Mouse (Mus musculus) testis, adult 2 months (tissue): ENCODE data around the gene Sars2. TPM values are rescaled to one million over a fixed set of nuclear protein-coding genes. Genes with fewer than 3 reads are reported as not detected.

Source experiments
- H3K27ac ChIP-seq: fragments of 200-500 bp; 2 replicates; pipeline ENCODE4 v1.5.1; 2012; ENCODE audit warnings: low read depth, low read length; ENCODE audit not compliant: control insufficient read depth, insufficient read depth
- H3K27me3 ChIP-seq: fragments of 200-500 bp; 2 replicates; pipeline ENCODE4 v1.6.1; 2012; ENCODE audit warnings: mild to moderate bottlenecking, low read length, moderate library complexity; ENCODE audit not compliant: control insufficient read depth, insufficient read depth
- H3K36me3 ChIP-seq: fragments of 200-500 bp; 2 replicates; pipeline ENCODE4 v1.6.1; 2012; ENCODE audit warnings: mild to moderate bottlenecking, low read length; ENCODE audit not compliant: control insufficient read depth, insufficient read depth
- H3K4me1 ChIP-seq: fragments of 200-500 bp; 2 replicates; pipeline ENCODE4 v1.6.1; 2012; ENCODE audit warnings: low read length; ENCODE audit not compliant: control insufficient read depth, insufficient read depth
- H3K4me3 ChIP-seq: fragments of 200-500 bp; 2 replicates; pipeline ENCODE4 v1.5.1; 2012; ENCODE audit warnings: low read depth, mild to moderate bottlenecking, low read length, moderate library complexity, mixed read lengths; ENCODE audit not compliant: control insufficient read depth
- CTCF ChIP-seq: fragments of 200-500 bp; IDR thresholded peaks from 2 replicates; pipeline ENCODE4 v1.5.1; 2012; ENCODE audit warnings: low read depth, mild to moderate bottlenecking, inconsistent platforms, low read length, moderate library complexity; ENCODE audit not compliant: control insufficient read depth, insufficient read depth, insufficient replicate concordance
- POLR2A ChIP-seq: fragments of 200-500 bp; IDR thresholded peaks from 2 replicates; pipeline ENCODE4 v1.6.1; 2012; ENCODE audit warnings: low read depth, mild to moderate bottlenecking, inconsistent platforms, low read length, moderate library complexity; ENCODE audit not compliant: control insufficient read depth
- polyA plus RNA-seq: library from polyadenylated mRNA; depleted of rRNA; stranded (reverse); fragments of >200 nt; gene quantifications from 2 replicates; pipeline ENCODE4 v1.2.3, GENCODE M21; 2012

Gene Sars2
- polyA plus RNA-seq, 1 experiment = 12.5 TPM

DNA sequence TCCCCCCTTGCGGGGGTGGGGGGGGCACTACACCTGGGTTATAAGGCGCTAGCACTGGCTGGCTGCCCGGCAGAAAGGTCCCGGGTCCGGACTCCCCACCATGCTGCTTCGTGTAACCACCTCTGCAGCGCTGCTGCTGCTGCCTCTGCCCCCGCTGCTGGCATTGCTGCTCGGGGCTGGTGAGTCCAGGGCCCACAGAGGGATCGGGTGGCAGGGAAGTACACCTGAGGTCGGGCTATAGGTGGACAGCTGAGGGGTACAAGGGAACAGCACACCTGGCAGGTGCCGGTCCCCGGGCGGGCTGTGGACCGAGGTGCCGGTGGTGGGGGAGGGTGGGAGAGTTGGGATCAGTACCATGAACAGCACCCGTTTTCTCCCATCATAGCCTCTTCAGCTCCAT lies 14.3 kb downstream of the Sars2 start, which contains the start of gene Ccer2:
Gene Ccer2, plus strand, starts transcription at position 96 of the 400 bp plus-strand sequence.
- no peak for TF ChIP-seq POLR2A
- TF ChIP-seq CTCF = no peak
- Histone ChIP-seq H3K4me3 (no peak within 1 kb of the TSS), H3K27me3 (no peaks in the 10 kb centered on the region), H3K36me3 (no peaks in the 10 kb centered on the region), H3K27ac (no peak within 1 kb of the TSS), H3K4me1 (peaks cover 12% of the 10 kb centered on the region)

DNA sequence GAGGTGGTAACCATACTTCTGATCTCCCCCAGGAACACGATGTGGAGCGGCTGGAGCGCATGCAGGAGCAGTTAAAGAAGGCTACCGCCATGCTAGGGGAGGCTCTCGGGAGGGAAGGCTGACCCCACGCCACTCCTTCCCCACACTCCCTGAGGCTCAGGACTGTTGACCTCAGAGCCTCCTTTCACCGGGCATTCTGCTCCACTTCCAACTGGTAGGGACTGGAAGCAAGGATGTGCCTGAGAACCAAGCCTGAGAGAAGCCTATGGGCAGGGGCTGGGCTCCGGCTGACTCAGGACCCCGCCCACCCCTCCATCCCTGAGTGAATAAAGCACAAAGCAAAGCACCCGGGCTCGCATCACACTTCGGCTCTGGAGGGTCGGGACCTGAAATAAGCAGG lies 16.8 kb downstream of the Sars2 start:
- Histone ChIP-seq H3K27ac (no peak overlapping the region), H3K4me1 (peaks cover 8% of the 10 kb centered on the region), H3K27me3 (no peaks in the 10 kb centered on the region), H3K36me3 (no peaks in the 10 kb centered on the region), H3K4me3 (no peak overlapping the region)
- TF ChIP-seq CTCF (no peak), POLR2A (no peak)

DNA sequence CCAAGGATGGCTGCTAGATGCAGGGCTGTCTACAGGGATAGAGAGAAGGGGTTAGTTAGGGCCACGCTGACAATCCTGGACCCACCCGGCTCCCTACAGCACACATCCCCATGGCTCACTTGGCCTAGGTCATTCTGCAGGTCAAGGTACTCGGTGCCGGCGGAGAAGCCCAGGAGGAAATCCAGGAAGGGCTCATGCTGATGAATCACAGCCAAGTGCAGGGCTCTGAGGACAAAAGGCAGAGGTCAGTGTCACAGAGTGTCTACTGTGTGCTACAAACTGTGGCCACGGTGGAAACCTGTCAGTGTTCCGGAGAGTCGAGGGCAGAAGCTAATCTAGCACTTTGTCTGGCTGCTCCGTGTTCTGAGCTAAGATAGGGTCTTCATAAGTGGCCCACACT lies 20.1 kb downstream of the Sars2 start:
- no peak overlapping the region for H3K27ac ChIP-seq
- no peak overlapping the region for H3K4me3 ChIP-seq
- H3K27me3 ChIP-seq = no peaks in the 10 kb centered on the region
- TF ChIP-seq POLR2A (no peak), CTCF (no peak)
- H3K36me3 ChIP-seq = no peaks in the 10 kb centered on the region
- H3K4me1 ChIP-seq = no peaks in the 10 kb centered on the region

DNA sequence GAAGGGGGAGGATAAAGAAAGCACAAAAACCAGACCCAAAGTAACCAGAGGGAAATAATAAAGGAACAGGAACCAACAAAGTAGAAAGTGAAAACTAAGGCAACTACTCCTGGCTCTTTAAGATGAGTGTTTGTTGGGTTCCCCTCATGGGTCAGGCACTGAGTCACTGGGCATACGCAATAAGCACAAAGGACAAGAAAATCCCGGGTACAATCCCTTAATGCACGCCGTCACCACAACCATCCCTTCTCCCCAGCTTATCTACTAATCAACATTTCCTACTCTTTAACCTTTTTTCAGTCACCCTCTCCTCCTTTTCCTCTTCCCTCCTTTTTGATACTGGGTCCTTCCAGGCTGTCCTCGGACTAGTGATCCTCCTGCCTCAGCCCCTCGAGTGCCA lies 23.4 kb downstream of the Sars2 start:
- H3K27ac ChIP-seq = no peak overlapping the region; the same call in 1 of the 2 replicates
- H3K36me3 ChIP-seq = no peaks in the 10 kb centered on the region
- no peaks in the 10 kb centered on the region for H3K27me3 ChIP-seq
- peaks cover 4% of the 10 kb centered on the region for H3K4me1 ChIP-seq
- peak overlapping the region; percentile 99 for H3K4me3 ChIP-seq
- no peak for TF ChIP-seq POLR2A

- Histone ChIP-seq H3K4me3 (peak within 1 kb of the TSS; percentile 99), H3K27me3 (no peaks in the 10 kb centered on the region), H3K27ac (peak within 1 kb of the TSS; percentile 83), H3K4me1 (peaks cover 4% of the 10 kb centered on the region), H3K36me3 (no peaks in the 10 kb centered on the region)
- TF ChIP-seq CTCF = no peak
- peak; percentile 61 for TF ChIP-seq POLR2A
Observed at GRCm38 (mm10) chr7:28766173-28766879, 24.5 kb downstream of the Sars2 start, which contains the start of gene Sirt2. TSS of gene Sirt2 (plus strand) at chr7:28766735.

DNA sequence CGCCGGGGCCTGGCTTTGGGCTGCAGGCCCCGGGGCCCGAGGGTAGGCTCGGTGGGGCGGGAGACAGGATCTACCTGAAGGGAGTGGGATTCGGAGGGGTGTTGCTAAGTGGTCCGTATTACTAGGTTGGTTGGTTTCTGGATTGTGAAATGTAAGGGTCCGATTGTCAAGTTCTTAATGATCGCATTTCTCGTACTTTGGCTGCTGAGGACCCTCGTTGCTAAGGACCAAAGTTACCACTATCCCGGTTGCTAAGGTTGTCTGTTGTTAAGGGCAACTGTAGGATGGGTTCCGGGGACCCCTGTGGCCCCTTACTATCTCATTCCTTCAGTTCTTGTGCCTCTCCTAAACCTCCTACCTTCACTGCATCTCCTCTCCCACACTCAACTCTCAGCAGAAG lies 25.1 kb downstream of the Sars2 start:
- Histone ChIP-seq H3K36me3 (no peaks in the 10 kb centered on the region), H3K4me3 (peak overlapping the region; percentile 99), H3K4me1 (peaks cover 4% of the 10 kb centered on the region), H3K27ac (peak overlapping the region; percentile 56), H3K27me3 (no peaks in the 10 kb centered on the region)
- no peak for TF ChIP-seq CTCF
- no peak for TF ChIP-seq POLR2A

DNA sequence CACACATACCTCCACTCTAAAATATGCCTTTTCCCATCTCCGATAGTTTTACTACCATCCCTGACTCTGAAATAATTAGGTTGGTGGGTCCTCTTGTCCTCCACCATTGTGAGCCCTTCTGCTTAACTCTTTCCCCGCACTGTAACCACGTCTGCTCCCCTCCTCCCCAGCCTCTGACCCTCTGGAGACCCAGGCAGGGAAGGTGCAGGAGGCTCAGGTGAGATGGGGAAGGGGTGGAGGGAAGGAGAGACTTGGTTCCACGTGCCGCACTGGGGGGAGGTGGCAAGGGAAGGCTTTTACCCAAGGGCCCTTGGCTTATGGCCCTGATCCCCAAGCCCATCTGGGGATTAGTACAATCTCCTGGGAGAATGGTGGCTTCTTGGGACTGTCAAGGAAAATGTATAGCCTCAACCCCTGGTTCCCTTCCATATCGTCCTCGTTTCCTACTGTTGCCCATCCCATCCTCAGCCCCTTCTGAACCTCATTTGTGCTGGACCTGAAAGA lies 25.7 kb downstream of the Sars2 start, which contains the start of gene Nfkbib:
Gene Nfkbib, minus strand, starts transcription at position 51 of the 504 bp plus-strand sequence.
- peak within 1 kb of the TSS; percentile 83 for H3K27ac ChIP-seq
- peak within 1 kb of the TSS; percentile 99 for H3K4me3 ChIP-seq
- TF ChIP-seq POLR2A (no peak), CTCF (no peak)
- H3K36me3 ChIP-seq = no peaks in the 10 kb centered on the region
- peaks cover 4% of the 10 kb centered on the region for H3K4me1 ChIP-seq
- no peaks in the 10 kb centered on the region for H3K27me3 ChIP-seq
